Mouse (Mus musculus) thymus, postnatal 0 days (tissue): ENCODE results near the gene Aspdh. TPM values are rescaled to one million over a fixed set of nuclear protein-coding genes. Genes with fewer than 3 reads are reported as not detected.

Source experiments
- DNase-seq: peaks from one replicate; pipeline ENCODE4 v3.0.0-alpha.2; 2015; ENCODE audit warnings: low spot score
- polyA plus RNA-seq: library from polyadenylated mRNA; unstranded; fragments of >200 nt; fragmentation: Nextera tagmentation; extraction: Ambion mirVana; gene quantifications from 2 replicates; pipeline ENCODE4 v1.2.1, GENCODE M21; 2015

Aspdh gene
- not detected in 2 replicates for polyA plus RNA-seq

DNA sequence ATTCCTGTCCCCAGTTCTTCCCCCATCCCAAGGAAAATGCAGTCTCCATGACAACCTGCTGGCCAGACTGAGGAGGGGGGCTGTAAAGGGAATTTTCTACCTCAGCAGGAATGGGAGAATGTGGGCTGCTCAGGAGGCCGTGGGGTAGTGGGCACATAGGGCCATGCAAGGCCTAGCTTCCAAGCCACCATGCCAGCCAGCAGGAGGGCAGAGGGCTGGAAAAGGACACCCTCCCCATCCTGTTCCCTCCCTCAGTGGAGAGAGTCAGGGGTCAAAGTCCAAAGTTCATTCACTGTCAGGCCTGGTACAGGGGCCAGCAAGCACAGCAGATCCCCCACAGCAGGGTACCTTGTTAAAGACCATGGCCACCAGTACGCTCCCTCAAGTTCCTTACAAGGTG is at the start of gene Aspdh:
TSS of gene Aspdh (plus strand) at position 281 of the 400 bp plus-strand sequence.
- no peak for DNase-seq

DNA sequence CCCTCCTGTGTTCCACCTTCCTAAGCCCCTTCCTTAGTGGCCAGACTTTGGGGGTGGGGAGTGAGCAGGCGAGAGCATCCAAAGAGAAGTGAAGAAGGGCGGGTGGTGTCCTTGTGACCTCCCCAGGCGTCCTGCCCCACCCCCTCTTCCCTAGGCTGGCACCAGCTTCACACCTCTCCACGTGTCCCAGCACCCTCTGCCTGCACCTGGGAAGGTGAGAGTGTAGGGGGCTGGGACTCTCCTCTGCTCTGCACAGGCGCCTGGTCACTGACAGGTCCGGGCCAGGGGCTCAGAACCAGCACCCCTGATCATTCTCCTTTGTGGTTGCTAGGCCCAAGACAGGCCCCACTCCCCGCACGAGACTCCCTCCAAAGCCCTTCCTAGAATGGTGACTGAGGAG is 37.5 kb upstream of the Aspdh start:
- no peak for DNase-seq

DNA sequence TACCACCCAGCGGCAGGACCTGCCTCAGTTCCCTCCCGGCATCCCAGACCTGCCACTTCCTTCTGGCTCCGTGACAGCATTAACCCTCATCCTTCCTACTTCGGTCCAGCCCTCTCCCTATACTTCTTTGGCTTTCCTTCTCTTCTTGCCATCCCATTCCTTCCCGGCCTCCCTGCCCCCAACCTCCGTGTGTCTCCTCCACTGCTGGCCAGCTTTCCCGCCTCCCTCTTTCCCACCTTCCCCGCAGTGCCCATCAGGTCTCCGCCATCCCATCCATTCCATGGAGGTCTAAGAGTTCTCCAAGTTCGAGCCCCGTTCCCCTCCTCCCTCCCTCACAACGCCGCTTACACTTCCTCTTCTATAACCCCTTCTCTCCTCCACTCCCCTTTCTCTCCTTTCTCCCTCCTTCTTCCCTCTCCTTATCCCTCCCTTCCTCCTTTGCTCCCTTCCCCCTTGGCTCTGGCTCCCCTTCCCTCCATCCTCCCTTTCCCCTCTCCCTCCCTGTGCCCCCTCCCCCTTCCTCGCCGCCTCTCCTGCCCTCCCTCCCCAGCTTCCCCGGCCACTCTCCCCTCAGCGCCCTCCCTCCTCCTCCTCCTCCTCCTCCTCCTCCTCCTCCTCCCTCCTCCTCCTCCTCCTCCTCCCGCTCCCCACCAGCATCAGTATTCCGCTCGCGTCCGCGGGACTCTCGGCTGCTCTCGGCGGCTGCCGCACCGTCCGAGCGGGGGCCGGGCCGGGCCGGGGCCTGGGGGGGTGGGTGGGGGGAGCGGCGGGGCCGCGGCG is 36.8 kb upstream of the Aspdh start:
- no peak for DNase-seq

DNA sequence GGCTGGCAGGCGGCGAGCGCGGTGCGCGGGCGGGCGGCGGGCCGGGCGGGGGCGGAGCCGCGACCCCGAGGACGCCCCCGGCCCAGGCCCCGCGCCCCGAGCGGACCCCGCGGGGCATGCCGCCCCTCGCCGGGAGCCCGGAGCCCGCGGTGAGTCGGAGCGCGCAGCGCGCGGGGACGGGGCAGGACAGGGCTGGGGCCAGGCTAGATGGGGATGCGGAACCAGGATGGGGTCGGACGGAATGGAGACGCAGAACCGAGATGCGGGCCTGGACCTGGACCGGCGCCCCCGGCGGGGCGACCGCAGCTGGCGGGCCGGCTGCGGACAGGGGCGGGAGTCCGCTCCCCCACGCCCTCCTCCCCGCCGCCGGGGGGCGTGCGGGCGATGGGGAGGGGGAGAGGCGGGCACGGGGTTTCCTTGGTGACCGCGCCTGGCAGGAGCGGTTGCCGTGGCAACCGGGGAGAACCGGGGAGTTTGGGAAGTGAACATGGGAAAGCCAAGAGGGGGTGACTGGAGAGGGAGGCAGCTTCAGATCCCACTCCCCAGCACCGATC is 36.1 kb upstream of the Aspdh start, which contains the start of gene Lrrc4b:
TSS of gene Lrrc4b (plus strand) at position 51 of the 554 bp plus-strand sequence.
- DNase-seq = no peak

DNA sequence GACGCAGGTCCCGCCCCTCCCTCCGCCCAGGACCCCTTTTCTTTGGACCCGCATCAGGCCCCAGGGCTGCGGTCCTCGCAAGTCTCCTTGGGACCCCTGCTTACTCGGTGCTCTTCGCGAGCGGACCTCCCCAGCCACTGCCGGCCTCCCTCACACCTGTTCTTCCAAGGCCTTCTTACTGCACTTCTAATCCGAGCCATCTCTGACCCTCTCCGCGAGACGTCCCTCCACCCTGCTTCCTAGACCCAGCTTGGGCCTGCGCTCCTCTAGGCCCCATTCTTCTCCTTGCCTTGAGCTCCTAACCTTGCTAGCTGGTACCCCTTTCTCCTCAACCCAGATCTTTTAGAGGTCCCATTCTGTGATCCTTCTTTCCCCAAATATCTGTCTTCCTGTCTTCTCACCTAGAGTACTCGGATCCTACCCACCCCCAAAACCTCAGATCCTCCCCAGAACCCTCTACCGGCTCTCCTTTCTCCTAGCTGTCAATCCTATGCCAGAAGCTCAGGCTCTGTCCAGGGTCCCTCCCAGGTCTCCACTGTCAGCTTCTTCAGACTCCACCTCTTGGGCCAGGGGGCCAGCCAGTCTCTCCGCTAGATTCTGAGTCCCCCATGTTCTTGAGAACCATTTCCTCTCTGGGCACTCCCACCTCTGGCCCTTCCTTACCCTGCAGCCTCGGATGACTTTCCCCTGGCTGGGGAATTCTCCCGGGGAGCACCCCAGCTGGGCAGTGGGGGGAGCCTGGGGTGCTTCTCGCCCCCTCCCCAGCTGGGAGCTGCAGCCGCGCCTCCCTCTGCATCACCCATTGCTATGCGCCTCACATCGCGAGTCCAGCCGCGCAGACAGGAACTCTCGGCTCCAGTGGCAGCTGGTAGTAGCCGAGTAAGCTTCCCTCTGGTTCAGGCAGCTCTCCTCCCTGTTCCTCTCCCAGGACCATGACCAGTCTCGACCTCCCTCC is 35.4 kb upstream of the Aspdh start:
- DNase-seq = no peak

DNA sequence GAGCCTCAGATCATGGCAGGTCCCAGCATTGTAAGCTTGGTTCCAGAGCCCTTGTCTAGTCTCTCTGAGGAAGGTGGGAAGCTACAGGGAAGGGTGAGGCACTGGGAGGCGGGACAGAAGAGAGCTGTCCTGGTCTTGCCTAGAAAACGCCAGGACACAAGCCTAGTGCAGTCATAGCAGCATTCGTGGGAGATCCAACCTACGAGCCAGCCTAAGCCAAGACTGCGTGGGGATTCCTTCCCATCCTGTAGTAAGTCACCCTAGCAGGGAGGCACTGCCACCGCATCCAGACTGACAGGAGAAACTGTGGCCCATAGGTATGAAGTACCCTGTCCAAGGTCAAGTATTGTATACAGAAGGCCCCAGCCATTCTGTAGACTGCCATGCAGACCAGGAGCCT is 32.6 kb upstream of the Aspdh start:
- DNase-seq = no peak

DNA sequence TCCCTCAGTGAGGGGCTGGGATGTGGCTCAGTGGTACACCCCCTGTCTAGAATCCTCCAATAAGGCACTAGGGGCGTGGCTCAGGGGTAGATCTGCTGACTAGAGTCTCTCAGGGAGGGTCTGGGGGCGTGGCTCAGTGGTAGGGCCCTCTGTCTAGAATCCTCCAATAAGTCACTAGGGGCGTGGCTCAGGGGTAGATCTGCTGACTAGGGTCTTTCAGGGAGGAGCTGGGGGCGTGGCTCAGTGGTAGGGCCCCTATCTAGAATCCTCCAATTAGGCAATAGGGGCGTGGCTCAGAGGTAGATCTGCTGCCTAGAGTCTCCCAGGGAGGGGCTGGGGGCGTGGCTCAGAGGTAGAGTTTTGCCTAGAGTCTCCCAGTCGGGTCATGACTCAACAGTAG is 31.8 kb upstream of the Aspdh start:
- peak; percentile 50 for DNase-seq

DNA sequence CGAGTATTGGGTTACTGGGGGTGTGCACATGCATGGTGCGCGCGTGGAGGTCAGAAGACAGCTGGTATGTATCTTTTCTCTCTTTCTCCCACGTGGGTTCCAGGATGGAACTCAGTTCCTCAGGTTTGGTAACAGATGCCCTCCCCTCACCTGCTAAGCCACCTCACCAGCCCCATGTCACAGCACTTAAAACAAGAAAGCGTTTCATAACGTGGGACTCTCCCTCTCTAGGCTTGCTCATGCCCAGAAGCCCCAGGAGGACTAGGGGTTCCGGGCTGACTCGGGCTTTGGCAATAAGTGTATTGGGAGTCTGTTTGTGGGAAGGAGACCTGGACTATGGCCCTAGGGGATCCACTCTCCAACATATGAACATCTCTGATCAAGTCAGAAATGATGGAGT is 31.1 kb upstream of the Aspdh start:
- no peak for DNase-seq

DNA sequence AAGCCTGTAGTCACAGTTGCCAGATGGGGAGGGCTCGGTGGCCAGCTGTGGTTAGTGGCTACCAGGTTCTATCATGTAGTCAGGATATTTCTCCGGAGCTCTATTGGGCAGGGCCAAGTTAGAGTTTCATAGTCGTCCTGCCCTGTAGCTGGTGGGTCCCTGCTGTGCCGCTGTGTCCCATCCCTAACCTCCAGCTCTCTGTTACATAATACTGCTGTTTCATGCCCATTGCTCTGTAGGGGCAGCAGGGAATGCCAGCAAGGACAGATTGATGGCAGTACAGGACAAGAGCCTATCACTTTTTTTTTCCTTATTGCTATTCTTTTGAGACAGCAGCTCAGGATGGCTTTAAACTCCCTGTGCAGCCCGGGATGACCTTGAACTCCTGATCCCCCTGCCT is 29.4 kb upstream of the Aspdh start:
- no peak for DNase-seq

DNA sequence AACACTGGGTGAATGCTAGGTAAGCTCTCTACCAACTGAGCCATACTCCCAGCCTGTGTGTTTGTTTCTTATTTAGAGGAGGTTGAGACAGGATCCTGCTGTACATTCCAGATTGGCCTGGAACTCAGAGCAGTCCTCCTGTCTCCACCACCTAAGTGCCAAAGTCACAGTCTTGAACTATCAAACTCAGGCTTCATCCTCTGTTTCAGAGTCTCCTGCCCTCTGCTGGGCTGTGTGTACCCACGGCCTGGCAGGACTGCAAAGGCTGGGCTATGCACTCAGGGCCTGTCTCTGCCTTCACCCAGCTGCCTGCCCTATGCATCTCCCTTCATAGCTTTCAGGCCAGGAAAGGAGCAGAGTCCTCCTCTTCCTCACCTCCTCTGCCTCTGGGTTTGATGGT is 28.9 kb upstream of the Aspdh start:
- no peak for DNase-seq

DNA sequence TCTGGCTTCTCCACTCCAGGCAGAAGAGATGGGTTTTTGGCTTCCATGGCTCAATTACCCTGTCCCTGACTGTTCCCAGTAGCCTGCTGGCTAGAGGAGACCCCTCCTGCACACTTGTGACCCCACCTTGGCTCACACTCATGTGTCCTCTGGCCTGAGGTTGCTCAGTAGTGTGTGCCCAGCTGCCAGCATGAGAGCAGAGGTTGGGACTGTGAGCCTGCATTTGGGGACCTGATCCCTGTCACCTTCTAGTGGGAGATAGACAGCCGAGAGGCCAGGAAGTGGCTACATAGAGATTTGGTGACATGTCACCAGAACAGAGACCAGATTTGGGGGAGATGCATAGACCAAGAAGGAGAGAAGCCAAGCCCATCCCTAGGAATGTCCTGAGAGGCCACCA is 28.0 kb upstream of the Aspdh start:
- DNase-seq = no peak

DNA sequence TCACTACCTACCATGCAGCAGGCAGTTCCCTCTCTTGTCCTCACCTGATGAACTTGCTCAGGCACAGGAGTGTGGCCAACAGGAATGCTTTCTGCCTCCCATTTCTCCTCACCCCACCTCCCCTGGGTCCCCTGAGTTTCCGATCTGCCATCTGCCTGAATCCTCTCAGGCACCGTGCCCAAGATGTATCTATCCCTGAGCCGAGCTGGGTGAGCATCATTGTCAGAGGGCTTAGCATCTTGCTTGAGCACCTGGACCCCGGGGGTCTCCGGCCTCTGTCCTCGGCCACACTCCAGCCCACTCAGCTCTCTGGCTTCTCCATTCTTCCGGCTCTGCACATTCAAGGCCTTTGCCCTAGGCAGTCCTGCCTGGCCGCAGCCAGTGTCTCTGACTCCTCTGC is 27.3 kb upstream of the Aspdh start:
- no peak for DNase-seq

DNA sequence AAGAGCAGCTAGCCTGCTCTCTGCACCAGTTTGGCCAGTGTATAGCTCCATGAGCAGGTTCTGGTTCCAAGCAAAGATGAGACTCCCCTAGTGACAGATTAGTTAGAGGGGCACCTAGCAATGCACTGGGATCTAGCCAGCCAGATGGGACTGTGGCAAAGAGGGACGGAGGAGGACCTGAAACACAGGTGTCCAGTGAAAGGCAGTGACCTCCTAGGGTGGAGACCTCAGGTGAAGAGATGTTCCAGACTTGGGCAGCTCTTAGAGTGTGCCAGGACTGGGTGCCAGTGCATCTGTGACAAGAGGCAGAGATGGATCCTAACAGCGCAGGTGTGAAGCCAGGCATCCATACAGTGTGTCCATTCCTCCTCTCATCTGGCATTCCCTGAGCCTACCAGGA is 25.5 kb upstream of the Aspdh start:
- DNase-seq = no peak

DNA sequence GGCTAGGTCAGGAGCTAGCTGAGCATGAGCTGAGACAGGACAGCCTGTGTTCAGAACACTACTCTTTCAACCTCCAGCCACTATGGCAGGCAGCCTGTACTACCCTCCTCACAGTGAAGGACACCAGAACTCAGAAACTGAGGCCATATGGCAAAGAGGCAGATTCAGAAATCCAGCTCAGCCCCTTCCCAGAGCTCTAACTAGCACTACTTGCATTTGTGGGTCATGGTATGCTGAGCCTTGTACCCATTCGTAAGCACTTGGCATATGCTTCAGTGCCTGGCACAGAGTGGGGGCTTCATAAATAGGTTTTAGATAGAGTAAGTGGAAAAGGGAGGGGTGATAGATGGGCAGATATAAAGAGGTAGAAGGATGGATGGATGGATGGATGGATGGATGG is 24.7 kb upstream of the Aspdh start:
- no peak for DNase-seq

DNA sequence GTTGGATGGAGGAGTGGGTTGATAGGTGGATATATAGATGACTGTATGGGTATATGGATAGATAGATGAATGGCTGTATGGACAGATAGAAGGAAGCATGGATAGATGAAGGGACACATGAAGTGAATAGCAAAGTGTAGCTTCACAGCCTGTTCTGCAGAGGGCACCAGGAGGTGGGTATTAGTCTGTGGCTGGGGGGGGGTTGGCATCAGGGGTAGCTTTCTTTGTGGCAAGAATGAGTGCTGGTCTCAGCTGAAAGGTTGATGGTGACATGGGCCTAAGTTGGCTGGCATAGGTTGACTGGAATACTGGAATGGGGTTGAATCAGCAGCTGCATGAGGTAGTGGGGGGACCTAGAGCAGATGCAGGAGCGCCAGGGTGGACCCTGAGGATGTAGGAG is 24.0 kb upstream of the Aspdh start:
- DNase-seq = no peak

DNA sequence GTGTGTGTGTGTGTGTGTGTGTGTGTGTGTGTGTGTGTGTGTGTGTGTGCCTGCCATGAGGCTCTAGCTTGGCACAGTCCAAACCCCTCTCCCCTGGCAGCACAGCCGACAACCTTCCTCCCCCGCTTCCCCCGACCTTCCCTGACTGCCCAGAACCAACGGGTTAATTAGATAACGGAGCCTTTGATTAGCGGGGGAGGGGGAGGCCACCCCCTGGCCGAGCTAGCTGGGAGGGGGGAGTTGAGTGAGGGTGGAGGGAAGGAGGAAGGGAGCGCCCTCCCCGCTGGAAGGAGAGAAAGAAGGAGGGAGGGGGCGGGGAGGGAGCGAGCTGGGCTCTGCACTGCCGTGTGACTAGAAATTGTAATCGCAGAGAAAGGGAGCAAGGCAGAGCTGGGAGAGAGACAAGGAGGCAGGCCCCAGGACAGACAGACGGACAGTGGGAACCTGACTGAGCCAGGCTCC is 23.5 kb upstream of the Aspdh start:
- no peak for DNase-seq

DNA sequence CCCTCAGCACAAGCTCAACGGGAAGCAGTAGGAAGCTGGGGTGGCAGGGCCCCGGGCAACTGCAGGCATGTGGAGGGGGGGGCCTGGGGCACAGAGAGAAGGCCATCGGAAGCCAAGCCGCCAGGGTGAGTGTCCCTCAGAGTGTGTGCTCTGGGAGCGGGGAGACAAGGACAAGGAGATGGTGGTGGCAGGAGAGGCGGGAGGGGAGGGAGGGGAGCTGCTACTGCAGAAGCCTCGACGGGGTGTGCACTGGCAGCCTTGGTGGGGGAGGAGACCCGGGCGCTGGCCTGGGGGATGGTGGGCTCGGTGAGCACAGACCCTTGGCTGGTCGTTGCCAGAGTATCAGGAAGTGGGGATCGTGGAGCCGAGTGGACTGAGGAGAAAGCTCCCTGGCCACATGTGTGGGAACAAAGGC is 22.8 kb upstream of the Aspdh start:
- no peak for DNase-seq

DNA sequence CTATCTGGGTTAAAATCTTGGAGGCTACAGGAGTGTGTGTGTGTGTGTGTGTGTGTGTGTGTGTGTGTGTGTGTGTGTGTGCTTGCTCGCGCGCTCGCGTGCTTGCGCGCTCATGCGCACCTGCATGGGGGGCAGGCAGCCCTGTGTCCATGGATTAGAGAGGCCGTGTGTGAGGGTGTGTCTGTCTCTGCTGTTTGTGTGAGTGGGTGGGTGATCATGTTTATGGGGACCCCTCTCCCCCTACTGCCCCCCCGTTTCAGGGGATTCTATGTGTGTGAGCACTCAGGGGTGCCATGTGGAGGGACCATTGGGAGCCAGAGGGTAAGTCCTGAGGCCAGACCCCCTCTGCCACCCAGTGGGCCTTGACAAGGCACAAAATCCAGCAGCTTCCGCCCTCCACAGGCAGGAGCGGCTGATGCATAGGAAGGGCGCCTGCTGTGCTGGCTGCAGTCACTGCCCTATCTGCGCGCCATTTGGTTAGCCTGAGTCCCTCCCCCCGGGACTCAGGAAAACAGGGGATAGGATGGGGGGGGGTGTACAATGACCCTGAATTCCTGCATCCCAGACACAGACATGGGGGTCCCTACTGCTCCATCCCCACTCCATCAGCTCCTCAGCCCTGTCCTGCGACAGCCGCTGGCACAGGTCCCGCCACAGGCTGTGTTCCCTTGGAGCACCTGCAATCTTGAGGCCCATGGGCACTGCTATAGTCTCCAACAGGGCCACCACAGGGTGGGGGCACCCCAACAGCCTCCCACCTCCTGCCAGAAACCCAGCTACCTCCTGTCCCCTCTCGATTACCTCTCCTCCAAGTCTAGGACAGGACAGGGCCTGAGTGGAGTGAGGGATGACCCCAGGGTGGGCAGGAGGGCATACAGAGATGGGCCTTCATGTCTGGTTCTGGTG is 21.7 kb upstream of the Aspdh start:
- DNase-seq = no peak

DNA sequence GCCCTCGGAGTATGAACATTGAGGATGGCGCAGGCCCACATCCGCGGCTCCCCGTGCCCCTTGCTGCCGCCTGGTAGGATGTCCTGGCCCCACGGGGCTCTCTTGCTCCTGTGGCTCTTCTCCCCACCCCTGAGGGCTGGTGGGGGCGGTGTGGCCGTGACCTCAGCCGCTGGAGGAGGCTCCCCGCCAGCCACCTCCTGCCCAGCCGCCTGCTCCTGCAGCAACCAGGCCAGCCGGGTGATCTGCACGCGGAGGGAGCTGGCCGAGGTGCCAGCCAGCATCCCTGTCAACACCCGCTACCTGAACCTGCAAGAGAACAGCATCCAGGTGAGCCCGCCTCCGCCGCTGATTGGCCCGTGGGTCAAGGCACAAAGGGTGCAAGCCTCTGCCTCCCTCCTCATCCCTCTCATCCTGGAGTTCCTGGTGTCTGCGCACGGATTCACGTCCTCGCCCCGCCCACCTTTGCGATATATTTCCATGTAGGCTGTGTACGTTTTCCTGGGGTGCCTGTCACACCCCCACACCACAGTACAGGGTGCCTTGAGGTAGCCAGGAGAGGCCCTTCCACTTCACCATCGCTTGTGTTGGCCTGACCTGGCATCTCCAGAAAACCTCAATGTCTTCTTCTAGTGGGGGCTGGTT is 20.2 kb upstream of the Aspdh start:
- no peak for DNase-seq

DNA sequence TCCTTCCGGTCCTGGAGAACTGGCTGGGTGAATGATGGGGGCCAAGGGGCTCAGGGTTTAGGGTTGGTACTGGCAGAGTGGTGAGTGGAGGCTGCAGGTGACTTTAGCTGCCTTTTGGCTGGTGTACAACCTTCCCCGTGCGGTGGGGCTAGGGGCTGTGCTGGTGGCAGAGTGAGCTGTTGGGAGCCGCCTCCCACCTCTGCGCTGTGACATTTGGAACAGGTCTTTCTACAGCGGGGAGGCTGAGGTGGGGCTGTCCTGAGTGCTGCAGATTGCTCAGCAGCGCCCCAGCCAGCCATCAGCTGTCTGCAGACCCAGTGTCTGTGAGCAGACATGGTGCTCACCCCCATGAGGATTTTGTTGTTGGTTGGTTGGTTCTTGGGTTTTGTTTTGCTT is 19.7 kb upstream of the Aspdh start:
- DNase-seq = no peak
